10 mouse cellular contexts compared by ENCODE assay signal in genomic region chr1:87258484-87258883, GRCm38 (mm10). TPM values are rescaled to one million over a fixed set of nuclear protein-coding genes. Genes with fewer than 3 reads are reported as not detected.
DNase-seq lines count a peak whose midpoint lies in the region; ATAC-seq and TF ChIP-seq lines count a peak whose summit lies in the region.
"Had no signal": no experiment of that assay in that cellular context is flagged by ENCODE, and none has a peak within 500 bp of the region (broad histone marks: within the 10 kb centered on the region; RNA-seq: fewer than 3 reads in every experiment).

No protein-coding gene starts in this region.

- intact Hi-C loops in left cerebral cortex, adult 2 months (cut with DNase I) = no loop called here
- intact Hi-C loops in left cerebral cortex, postnatal 25 days (cut with DNase I) = no loop called here

- H3K9ac ChIP-seq in kidney, postnatal 0 days (ENCODE audit: low read depth, low read length) = no peak overlapping the region
- H3K9ac ChIP-seq in forebrain, embryonic 12.5 days = no peak overlapping the region
- H3K9ac ChIP-seq in liver, embryonic 11.5 days (ENCODE audit: low read depth, low read length) = no peak overlapping the region

- H3K27me3 ChIP-seq in kidney, postnatal 0 days (ENCODE audit: insufficient read depth, low read length) = peaks cover 13% of the 10 kb centered on the region
- H3K27me3 ChIP-seq in forebrain, embryonic 12.5 days = peaks cover 42% of the 10 kb centered on the region
- peaks cover 57% of the 10 kb centered on the region for H3K27me3 ChIP-seq in liver, embryonic 11.5 days (replicated peaks; ENCODE audit: control insufficient read depth, insufficient read depth, low read length)

- no peak overlapping the region for H3K4me3 ChIP-seq in left cerebral cortex, adult 2 months
- H3K4me3 ChIP-seq in kidney, postnatal 0 days (replicated peaks; ENCODE audit: low read depth, low read length) = no peak overlapping the region
- no peak overlapping the region for H3K4me3 ChIP-seq in forebrain, embryonic 12.5 days (replicated peaks)
- no peak overlapping the region for H3K4me3 ChIP-seq in liver, embryonic 11.5 days (ENCODE audit: low read depth, low read length)

- WGBS in kidney, postnatal 0 days = 15% methylated on average over 14 of the region's 14 CpGs
- 20% methylated on average over 14 of the region's 14 CpGs for WGBS in forebrain, embryonic 12.5 days
- WGBS in liver, embryonic 11.5 days = 15% methylated on average over 14 of the region's 14 CpGs

- no peaks in the 10 kb centered on the region for H3K9me3 ChIP-seq in kidney, postnatal 0 days (replicated peaks; ENCODE audit: low read length)
- H3K9me3 ChIP-seq in forebrain, embryonic 12.5 days = no peaks in the 10 kb centered on the region
- H3K9me3 ChIP-seq in liver, embryonic 11.5 days (ENCODE audit: control insufficient read depth, low read length) = no peaks in the 10 kb centered on the region

- H3K27ac ChIP-seq in left cerebral cortex, adult 2 months = no peak overlapping the region
- no peak overlapping the region for H3K27ac ChIP-seq in kidney, postnatal 0 days
- no peak overlapping the region for H3K27ac ChIP-seq in forebrain, embryonic 12.5 days
- no peak overlapping the region for H3K27ac ChIP-seq in liver, embryonic 11.5 days (ENCODE audit: low read depth, low read length)
- H3K27ac ChIP-seq: macrophage had no signal

- no peak for TF ChIP-seq POLR2A in brain, embryonic 14.5 days (IDR thresholded peaks at IDR 0.05; ENCODE audit: borderline replicate concordance, extremely low read depth, insufficient read depth, insufficient read length, poor library complexity, severe bottlenecking)

- H3K4me1 ChIP-seq in kidney, postnatal 0 days (replicated peaks; ENCODE audit: insufficient read depth, low read length) = no peaks in the 10 kb centered on the region
- peaks cover 14% of the 10 kb centered on the region for H3K4me1 ChIP-seq in forebrain, embryonic 12.5 days
- H3K4me1 ChIP-seq in liver, embryonic 11.5 days (replicated peaks; ENCODE audit: control insufficient read depth, insufficient read depth, low read length) = no peaks in the 10 kb centered on the region

- no peaks in the 10 kb centered on the region for H3K36me3 ChIP-seq in kidney, postnatal 0 days (ENCODE audit: insufficient read depth, low read length)
- H3K36me3 ChIP-seq in forebrain, embryonic 12.5 days (replicated peaks) = no peaks in the 10 kb centered on the region
- no peaks in the 10 kb centered on the region for H3K36me3 ChIP-seq in liver, embryonic 11.5 days (ENCODE audit: control insufficient read depth, insufficient read depth, low read length)

- peak; percentile 66 for ATAC-seq in kidney, postnatal 0 days (replicated peaks; ENCODE audit: low FRiP score, low read depth)
- no peak for ATAC-seq in forebrain, embryonic 12.5 days (ENCODE audit: low FRiP score)
- ATAC-seq in liver, embryonic 11.5 days (replicated peaks; ENCODE audit: low FRiP score) = no peak

- H3K4me2 ChIP-seq in kidney, postnatal 0 days (ENCODE audit: low read length) = no peak overlapping the region
- H3K4me2 ChIP-seq in forebrain, embryonic 12.5 days = no peak overlapping the region
- no peak overlapping the region for H3K4me2 ChIP-seq in liver, embryonic 11.5 days

- TF ChIP-seq CTCF in left cerebral cortex, adult 2 months (IDR thresholded peaks at IDR 0.05) = peak; percentile 26
- TF ChIP-seq CTCF in brain, embryonic 14.5 days (IDR thresholded peaks at IDR 0.05; ENCODE audit: borderline replicate concordance, extremely low read depth, insufficient read depth, insufficient read length) = no peak
- TF ChIP-seq CTCF in kidney, postnatal 0 days (IDR thresholded peaks at IDR 0.05; ENCODE audit: low read depth) = peak; percentile 60

- DNase-seq in left cerebral cortex, adult 2 months (ENCODE audit: extremely low spot score in 1 of 2, low spot score in 2 of 2) = no peak
- DNase-seq in left cerebral cortex, postnatal 25 days (ENCODE audit: low spot score in 2 of 2) = no peak
- DNase-seq in adrenal gland, adult 2 months = peak; percentile 83
- DNase-seq in brain, embryonic 14.5 days (ENCODE audit: low read depth) = peak; percentile 6
- peak; percentile 65 for DNase-seq in kidney, postnatal 0 days (ENCODE audit: low spot score)
- DNase-seq in frontal cortex, postnatal 25 days (ENCODE audit: low spot score in 2 of 2) = no peak
- no peak for DNase-seq in liver, embryonic 11.5 days (ENCODE audit: low spot score)

RNA-seq across cellular contexts. Expression of gene Efhd1, which starts 5.7 kb away (rescaled TPM):
- 10 to 100 TPM in 1 of 2 experiments, 1 to 10 TPM in 1; 10.0 to 11.0 TPM for total RNA-seq in left cerebral cortex, adult 2 months (2021)
- total RNA-seq in left cerebral cortex, postnatal 25 days (2021) = 10 to 100 TPM; 11.6 to 12.1 TPM
- total RNA-seq in adrenal gland, adult 2 months (2021) = 100 to 1,000 TPM; 337 to 341 TPM
- polyA plus RNA-seq in adrenal gland, adult 2 months (2012; rRNA removed) = 579 and 581 TPM in 2 replicates
- 1.2 and 1.5 TPM in 2 replicates for polyA plus RNA-seq in brain, embryonic 14.5 days (2012; rRNA removed)
- polyA plus RNA-seq in kidney, postnatal 0 days (2015; fragmentation: Nextera tagmentation; extraction: Ambion mirVana) = 40.4 and 42.5 TPM in 2 replicates
- 1.5 and 1.6 TPM in 2 replicates for polyA plus RNA-seq in forebrain, embryonic 12.5 days (2016; fragmentation: Nextera tagmentation; extraction: Ambion mirVana)
- polyA plus RNA-seq in liver, embryonic 11.5 days (2014; fragmentation: Nextera tagmentation; extraction: Ambion mirVana) = not detected in 2 replicates

RNA-seq across cellular contexts. Expression of gene Eif4e2, which starts 44.8 kb away (rescaled TPM):
- 10 to 100 TPM; 59.8 to 60.1 TPM for total RNA-seq in left cerebral cortex, adult 2 months (2021)
- total RNA-seq in left cerebral cortex, postnatal 25 days (2021) = 10 to 100 TPM; 68.0 to 69.0 TPM
- 10 to 100 TPM; 66.0 to 98.7 TPM for total RNA-seq in adrenal gland, adult 2 months (2021)
- polyA plus RNA-seq in adrenal gland, adult 2 months (2012; rRNA removed) = 18.0 and 18.4 TPM in 2 replicates
- 52.7 and 79.7 TPM in 2 replicates for polyA plus RNA-seq in brain, embryonic 14.5 days (2012; rRNA removed)
- 165 and 178 TPM in 2 replicates for polyA plus RNA-seq in kidney, postnatal 0 days (2015; fragmentation: Nextera tagmentation; extraction: Ambion mirVana)
- polyA plus RNA-seq in forebrain, embryonic 12.5 days (2016; fragmentation: Nextera tagmentation; extraction: Ambion mirVana) = 134 and 137 TPM in 2 replicates
- 151 and 152 TPM in 2 replicates for polyA plus RNA-seq in liver, embryonic 11.5 days (2014; fragmentation: Nextera tagmentation; extraction: Ambion mirVana)

RNA-seq across cellular contexts. Expression of gene Chrng, which starts 54.0 kb away (rescaled TPM):
- not detected for total RNA-seq in left cerebral cortex, adult 2 months (2021)
- not detected for total RNA-seq in left cerebral cortex, postnatal 25 days (2021)
- total RNA-seq in adrenal gland, adult 2 months (2021) = not detected
- polyA plus RNA-seq in adrenal gland, adult 2 months (2012; rRNA removed) = not detected in 2 replicates
- 0.16 and 0.85 TPM in 2 replicates for polyA plus RNA-seq in brain, embryonic 14.5 days (2012; rRNA removed)
- not detected in 2 replicates for polyA plus RNA-seq in kidney, postnatal 0 days (2015; fragmentation: Nextera tagmentation; extraction: Ambion mirVana)
- not detected in 2 replicates for polyA plus RNA-seq in forebrain, embryonic 12.5 days (2016; fragmentation: Nextera tagmentation; extraction: Ambion mirVana)
- polyA plus RNA-seq in liver, embryonic 11.5 days (2014; fragmentation: Nextera tagmentation; extraction: Ambion mirVana) = 0.55 and 0.62 TPM in 2 replicates
- polyA plus RNA-seq: intestine, embryonic 14.5 days had no signal

Comparison
In these comparisons a context has a peak if more than half of its experiments do, and no peak if none do; other contexts are left out.
1. DNase-seq: peak in adrenal gland, adult 2 months (single experiment), brain, embryonic 14.5 days (single experiment) and kidney, postnatal 0 days (single experiment); none in left cerebral cortex, adult 2 months (0 of 2), left cerebral cortex, postnatal 25 days (0 of 2), frontal cortex, postnatal 25 days (0 of 2) and liver, embryonic 11.5 days (single experiment).
2. RNA of gene Efhd1, which starts 5.7 kb away (polyA plus RNA-seq): 579 to 581 TPM in adrenal gland, adult 2 months and 40.4 to 42.5 TPM in kidney, postnatal 0 days; 1.5 to 1.6 TPM in forebrain, embryonic 12.5 days, 1.2 to 1.5 TPM in brain, embryonic 14.5 days and not detected in liver, embryonic 11.5 days; every median in the first group is over 10 times any median in the second.